Mouse (Mus musculus): ENCODE measurements around the gene Slc30a1. TPM values are rescaled to one million over a fixed set of nuclear protein-coding genes. Genes with fewer than 3 reads are reported as not detected.

Gene Slc30a1
- polyA plus RNA-seq, 2 experiments, result 2.1 to 5.9 TPM

GRCm38 (mm10) chr1:191929065-191929464, 22.5 kb downstream of the Slc30a1 start:
- no peak overlapping the region for H3K9ac ChIP-seq (replicated peaks)
- H3K4me2 ChIP-seq (ENCODE audit: low read depth), result no peak overlapping the region
- no peak overlapping the region for H3K4me3 ChIP-seq (ENCODE audit: insufficient read depth in 1 of 2, low read depth in 2 of 2, low read length in 2 of 2)
- ATAC-seq (ENCODE audit: insufficient read depth) (no peak), DNase-seq (ENCODE audit: low read depth in 3 of 3, low spot score in 3 of 3) (no peak)
- no peaks in the 10 kb centered on the region for H3K9me3 ChIP-seq (ENCODE audit: control insufficient read depth, low read length)
- no peaks in the 10 kb centered on the region; the same call in 1 of the 2 replicates for H3K27me3 ChIP-seq (ENCODE audit: control insufficient read depth, insufficient read depth, low read length)
- H3K4me1 ChIP-seq (replicated peaks; ENCODE audit: control insufficient read depth in 2 of 2, insufficient read depth in 2 of 2, low read length in 1 of 2), result no peaks in the 10 kb centered on the region
- TF ChIP-seq CTCF (IDR thresholded peaks at IDR 0.05; ENCODE audit: low read depth) (no peak), EP300 (IDR thresholded peaks at IDR 0.05; ENCODE audit: low read depth) (no peak)
- no peaks in the 10 kb centered on the region for H3K36me3 ChIP-seq (replicated peaks; ENCODE audit: control insufficient read depth, insufficient read depth, low read depth)
- H3K27ac ChIP-seq, result no peak overlapping the region
- WGBS (ENCODE audit: insufficient replicate concordance), result 52% methylated on average over 8 of the region's 8 CpGs

GRCm38 (mm10) chr1:191929897-191930524, 23.4 kb downstream of the Slc30a1 start:
- Histone ChIP-seq H3K27me3 (ENCODE audit: control insufficient read depth, insufficient read depth, low read length) (no peaks in the 10 kb centered on the region; the same call in 1 of the 2 replicates), H3K27ac (no peak overlapping the region), H3K4me1 (replicated peaks; ENCODE audit: control insufficient read depth in 2 of 2, insufficient read depth in 2 of 2, low read length in 1 of 2) (no peaks in the 10 kb centered on the region), H3K36me3 (replicated peaks; ENCODE audit: control insufficient read depth, insufficient read depth, low read depth) (no peaks in the 10 kb centered on the region), H3K4me3 (ENCODE audit: insufficient read depth in 1 of 2, low read depth in 2 of 2, low read length in 2 of 2) (no peak overlapping the region), H3K4me2 (ENCODE audit: low read depth) (no peak overlapping the region), H3K9me3 (ENCODE audit: control insufficient read depth, low read length) (no peaks in the 10 kb centered on the region), H3K9ac (replicated peaks) (no peak overlapping the region)
- TF ChIP-seq EP300 (IDR thresholded peaks at IDR 0.05; ENCODE audit: low read depth) (no peak), CTCF (IDR thresholded peaks at IDR 0.05; ENCODE audit: low read depth) (no peak)
- no peak for DNase-seq (ENCODE audit: low read depth in 3 of 3, low spot score in 3 of 3)
- 54% methylated on average over 12 of the region's 12 CpGs for WGBS (ENCODE audit: insufficient replicate concordance)
- no peak for ATAC-seq (ENCODE audit: insufficient read depth)

GRCm38 (mm10) chr1:191930525-191931105, 24.0 kb downstream of the Slc30a1 start:
- Histone ChIP-seq H3K36me3 (replicated peaks; ENCODE audit: control insufficient read depth, insufficient read depth, low read depth) (no peaks in the 10 kb centered on the region), H3K9ac (replicated peaks) (no peak overlapping the region), H3K9me3 (ENCODE audit: control insufficient read depth, low read length) (no peaks in the 10 kb centered on the region), H3K4me3 (ENCODE audit: insufficient read depth in 1 of 2, low read depth in 2 of 2, low read length in 2 of 2) (no peak overlapping the region), H3K27ac (no peak overlapping the region), H3K27me3 (ENCODE audit: control insufficient read depth, insufficient read depth, low read length) (no peaks in the 10 kb centered on the region; the same call in 1 of the 2 replicates), H3K4me2 (ENCODE audit: low read depth) (no peak overlapping the region), H3K4me1 (replicated peaks; ENCODE audit: control insufficient read depth in 2 of 2, insufficient read depth in 2 of 2, low read length in 1 of 2) (no peaks in the 10 kb centered on the region)
- 57% methylated on average over 3 of the region's 3 CpGs for WGBS (ENCODE audit: insufficient replicate concordance)
- DNase-seq (ENCODE audit: low read depth in 3 of 3, low spot score in 3 of 3) (no peak), ATAC-seq (ENCODE audit: insufficient read depth) (no peak)
- TF ChIP-seq EP300 (IDR thresholded peaks at IDR 0.05; ENCODE audit: low read depth) (no peak), CTCF (IDR thresholded peaks at IDR 0.05; ENCODE audit: low read depth) (no peak)

- 48% methylated on average over 8 of the region's 8 CpGs for WGBS (ENCODE audit: insufficient replicate concordance)
- TF ChIP-seq EP300 (IDR thresholded peaks at IDR 0.05; ENCODE audit: low read depth), result no peak
- no peak overlapping the region for H3K9ac ChIP-seq (replicated peaks)
- DNase-seq (ENCODE audit: low read depth in 3 of 3, low spot score in 3 of 3) (no peak), ATAC-seq (ENCODE audit: insufficient read depth) (no peak)
- no peaks in the 10 kb centered on the region for H3K4me1 ChIP-seq (replicated peaks; ENCODE audit: control insufficient read depth in 2 of 2, insufficient read depth in 2 of 2, low read length in 1 of 2)
- no peak overlapping the region for H3K4me3 ChIP-seq (ENCODE audit: insufficient read depth in 1 of 2, low read depth in 2 of 2, low read length in 2 of 2)
- no peaks in the 10 kb centered on the region; the same call in 1 of the 2 replicates for H3K27me3 ChIP-seq (ENCODE audit: control insufficient read depth, insufficient read depth, low read length)
- no peaks in the 10 kb centered on the region for H3K36me3 ChIP-seq (replicated peaks; ENCODE audit: control insufficient read depth, insufficient read depth, low read depth)
- H3K4me2 ChIP-seq (ENCODE audit: low read depth), result no peak overlapping the region
- H3K27ac ChIP-seq, result no peak overlapping the region
- H3K9me3 ChIP-seq (ENCODE audit: control insufficient read depth, low read length), result no peaks in the 10 kb centered on the region
These were observed 25.9 kb downstream of the Slc30a1 start for GRCm38 (mm10) chr1:191932286-191932985.

GRCm38 (mm10) chr1:191932986-191933632, 26.5 kb downstream of the Slc30a1 start:
- Histone ChIP-seq H3K4me2 (ENCODE audit: low read depth) (no peak overlapping the region), H3K9me3 (ENCODE audit: control insufficient read depth, low read length) (no peaks in the 10 kb centered on the region), H3K27me3 (ENCODE audit: control insufficient read depth, insufficient read depth, low read length) (no peaks in the 10 kb centered on the region; the same call in 1 of the 2 replicates), H3K4me1 (replicated peaks; ENCODE audit: control insufficient read depth in 2 of 2, insufficient read depth in 2 of 2, low read length in 1 of 2) (no peaks in the 10 kb centered on the region), H3K27ac (no peak overlapping the region), H3K9ac (replicated peaks) (no peak overlapping the region), H3K4me3 (ENCODE audit: insufficient read depth in 1 of 2, low read depth in 2 of 2, low read length in 2 of 2) (no peak overlapping the region), H3K36me3 (replicated peaks; ENCODE audit: control insufficient read depth, insufficient read depth, low read depth) (no peaks in the 10 kb centered on the region)
- DNase-seq (ENCODE audit: low read depth in 3 of 3, low spot score in 3 of 3) (no peak), ATAC-seq (ENCODE audit: insufficient read depth) (no peak)
- 57% methylated on average over 4 of the region's 4 CpGs for WGBS (ENCODE audit: insufficient replicate concordance)
- TF ChIP-seq CTCF (IDR thresholded peaks at IDR 0.05; ENCODE audit: low read depth), result no peak
- TF ChIP-seq EP300 (IDR thresholded peaks at IDR 0.05; ENCODE audit: low read depth), result no peak

All from liver, embryonic 14.5 days (tissue).